Mouse (Mus musculus): ENCODE results near the gene Slc27a5. TPM values are rescaled to one million over a fixed set of nuclear protein-coding genes. Genes with fewer than 3 reads are reported as not detected.

Gene Slc27a5
- total RNA-seq, 2 experiments from 2014 or later, result 0.34 TPM; not detected in 1

- DNase-seq (ENCODE audit: low spot score in 2 of 2), result peak; percentile 94 to 97
- intact Hi-C loops (cut with DNase I), result loop anchor here (2.0 kb wide), 1 partner anchor 26 kb away; the partner anchor contains the start of gene Rps5
Measured at GRCm38 (mm10) chr7:12949032-12949871, 48.7 kb downstream of the Slc27a5 start.

GRCm38 (mm10) chr7:12943488-12943887 lies 54.5 kb downstream of the Slc27a5 start:
- DNase-seq (ENCODE audit: low spot score in 2 of 2), result no peak
- intact Hi-C loops (cut with DNase I), result no loop called here

- no peak for DNase-seq (ENCODE audit: low spot score in 2 of 2)
- intact Hi-C loops (cut with DNase I), result no loop called here
Measured at GRCm38 (mm10) chr7:12940599-12940998, 57.4 kb downstream of the Slc27a5 start.

Other genes starting within 250 kb of the Slc27a5 start
- 10 to 100 TPM; 14.8 to 22.0 TPM for gene Zscan18, start 194.6 kb downstream of the Slc27a5 start, total RNA-seq (2021)
- 10 to 100 TPM; 17.3 to 24.7 TPM for gene Zfp329, start 179.3 kb downstream of the Slc27a5 start, total RNA-seq (2021)
- gene Zfp110, start 163.4 kb downstream of the Slc27a5 start, total RNA-seq (2021), result 10 to 100 TPM; 13.0 to 15.8 TPM
- gene Zfp128, start 117.0 kb downstream of the Slc27a5 start, total RNA-seq (2021), result 1 to 10 TPM; 7.0 to 7.6 TPM
- 10 to 100 TPM; 12.2 to 15.5 TPM for gene Zscan22, start 100.4 kb downstream of the Slc27a5 start, total RNA-seq (2021)
- gene Rps5, start 75.9 kb downstream of the Slc27a5 start, total RNA-seq (2021), result 100 to 1,000 TPM; 335 to 413 TPM
- gene Rnf225, start 70.8 kb downstream of the Slc27a5 start, total RNA-seq (2021), result under 1 TPM; 0.86 to 0.99 TPM
- 10 to 100 TPM in 1 of 2 experiments, 1 to 10 TPM in 1; 9.4 to 11.7 TPM for gene Zfp324, start 32.4 kb downstream of the Slc27a5 start, total RNA-seq (2021)
- gene Zfp446, start 20.3 kb downstream of the Slc27a5 start, total RNA-seq (2021), result 1 to 10 TPM; 6.7 to 9.7 TPM
- gene Trim28, start 922 bp upstream of the Slc27a5 start, total RNA-seq (2021), result 100 to 1,000 TPM; 199 to 217 TPM
- gene Zbtb45, start 11.8 kb upstream of the Slc27a5 start, total RNA-seq (2021), result 10 to 100 TPM; 35.8 to 36.5 TPM
- gene Chmp2a, start 36.6 kb upstream of the Slc27a5 start, total RNA-seq (2021), result 100 to 1,000 TPM; 124 to 136 TPM
- gene Ube2m, start 40.1 kb upstream of the Slc27a5 start, total RNA-seq (2021), result 100 to 1,000 TPM; 210 to 252 TPM
- 10 to 100 TPM; 12.2 to 15.8 TPM for gene Mzf1, start 56.6 kb upstream of the Slc27a5 start, total RNA-seq (2021)
- not detected for gene Vmn1r85, start 97.0 kb upstream of the Slc27a5 start, total RNA-seq (2021)
- gene Vmn1r86, start 121.7 kb upstream of the Slc27a5 start, total RNA-seq (2021), result not detected
- gene Vmn1r87, start 142.0 kb upstream of the Slc27a5 start, total RNA-seq (2021), result not detected
- gene Vmn1r88, start 161.4 kb upstream of the Slc27a5 start, total RNA-seq (2021), result under 1 TPM; 0.07 to 0.09 TPM
- not detected for gene Vmn1r89, start 214.8 kb upstream of the Slc27a5 start, total RNA-seq (2021)